Mouse (Mus musculus) limb, embryonic 12.5 days (tissue): Measurements from ENCODE around the gene Ahdc1. TPM values are rescaled to one million over a fixed set of nuclear protein-coding genes. Genes with fewer than 3 reads are reported as not detected.

Experiments
- ATAC-seq: fragments of 200-750 bp; cut with Nextera tagmentation; 2 replicates; pipeline ENCODE4 v1.8.0; 2017; ENCODE audit warnings: low read depth, moderate TSS enrichment; ENCODE audit not compliant: insufficient number of reproducible peaks, insufficient read depth, low FRiP score, low TSS enrichment
- H3K27ac ChIP-seq: fragments of 300-500 bp; sonication (generic); 2 replicates; pipeline ENCODE4 v1.5.1; 2016; ENCODE audit warnings: mild to moderate bottlenecking, moderate library complexity
- H3K27me3 ChIP-seq: fragments of 300-500 bp; sonication (generic); 2 replicates; pipeline ENCODE4 v1.6.1; 2016; ENCODE audit warnings: mild to moderate bottlenecking, moderate library complexity
- H3K36me3 ChIP-seq: fragments of 300-500 bp; sonication (generic); 2 replicates; pipeline ENCODE4 v1.6.1; 2016; ENCODE audit warnings: mild to moderate bottlenecking, moderate library complexity
- H3K4me1 ChIP-seq: fragments of 300-500 bp; sonication (generic); replicated peaks from 2 replicates; pipeline ENCODE4 v1.6.1; 2016
- H3K4me2 ChIP-seq: fragments of 300-500 bp; sonication (generic); 2 replicates; pipeline ENCODE4 v1.6.1; 2016; ENCODE audit warnings: mild to moderate bottlenecking, moderate library complexity
- H3K4me3 ChIP-seq: fragments of 300-500 bp; sonication (generic); replicated peaks from 2 replicates; pipeline ENCODE4 v1.5.1; 2016; ENCODE audit warnings: mild to moderate bottlenecking
- H3K9ac ChIP-seq: fragments of 300-500 bp; sonication (generic); replicated peaks from 2 replicates; pipeline ENCODE4 v1.6.1; 2016; ENCODE audit warnings: mild to moderate bottlenecking, moderate library complexity
- H3K9me3 ChIP-seq: fragments of 300-500 bp; sonication (generic); 2 replicates; pipeline ENCODE4 v1.6.1; 2016; ENCODE audit warnings: mild to moderate bottlenecking, moderate library complexity
- WGBS: fragments of 180-500 bp; shearing (Covaris S2); methylation state at CpG from one replicate; pipeline ENCODE4 v1.1.7; 2016; 5-methylcytosine and 5-hydroxymethylcytosine counted together
- polyA plus RNA-seq: library from polyadenylated mRNA; unstranded; fragments of >200 nt; fragmentation: Nextera tagmentation; extraction: Ambion mirVana; gene quantifications from 2 replicates; pipeline ENCODE4 v1.2.1, GENCODE M21; 2016

Gene Ahdc1
- polyA plus RNA-seq, 1 experiment from 2014 or later, result 14.5 TPM

DNA sequence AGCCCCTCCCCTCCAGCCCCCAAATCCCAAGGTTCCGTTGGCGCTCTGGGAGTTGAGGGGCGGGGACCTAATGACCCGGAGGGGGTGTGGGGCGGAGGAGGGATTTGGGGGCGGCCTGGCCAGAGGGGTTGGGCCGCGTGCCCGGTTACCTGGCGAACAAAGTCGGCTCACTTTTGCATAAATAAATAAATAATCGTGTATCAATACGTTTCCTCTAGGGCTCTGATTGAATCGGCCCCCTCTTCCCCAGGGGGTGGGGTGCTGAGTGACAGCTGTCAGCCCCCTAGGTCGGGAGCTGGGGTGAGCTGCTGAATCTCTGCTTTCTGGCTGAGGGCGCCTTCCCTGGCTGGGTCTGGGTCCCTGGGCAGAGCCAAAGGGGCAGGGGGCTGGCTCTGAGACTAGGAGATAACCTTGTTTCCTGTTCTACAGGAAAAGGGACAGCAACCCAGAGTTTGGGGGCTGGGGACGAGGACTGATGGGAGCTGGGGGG lies 1.8 kb downstream of the Ahdc1 start:
- Histone ChIP-seq H3K9ac (peak overlapping the region; percentile 98), H3K9me3 (no peaks in the 10 kb centered on the region), H3K27me3 (peaks cover 11% of the 10 kb centered on the region), H3K36me3 (peaks cover 11% of the 10 kb centered on the region; the same call in 1 of the 2 replicates), H3K4me3 (peak overlapping the region; percentile 96), H3K4me2 (peak overlapping the region; percentile 97), H3K27ac (peak overlapping the region; percentile 98), H3K4me1 (peaks cover 71% of the 10 kb centered on the region)
- WGBS, result under 1% methylated on average over 17 of the region's 17 CpGs
- no peak for ATAC-seq

DNA sequence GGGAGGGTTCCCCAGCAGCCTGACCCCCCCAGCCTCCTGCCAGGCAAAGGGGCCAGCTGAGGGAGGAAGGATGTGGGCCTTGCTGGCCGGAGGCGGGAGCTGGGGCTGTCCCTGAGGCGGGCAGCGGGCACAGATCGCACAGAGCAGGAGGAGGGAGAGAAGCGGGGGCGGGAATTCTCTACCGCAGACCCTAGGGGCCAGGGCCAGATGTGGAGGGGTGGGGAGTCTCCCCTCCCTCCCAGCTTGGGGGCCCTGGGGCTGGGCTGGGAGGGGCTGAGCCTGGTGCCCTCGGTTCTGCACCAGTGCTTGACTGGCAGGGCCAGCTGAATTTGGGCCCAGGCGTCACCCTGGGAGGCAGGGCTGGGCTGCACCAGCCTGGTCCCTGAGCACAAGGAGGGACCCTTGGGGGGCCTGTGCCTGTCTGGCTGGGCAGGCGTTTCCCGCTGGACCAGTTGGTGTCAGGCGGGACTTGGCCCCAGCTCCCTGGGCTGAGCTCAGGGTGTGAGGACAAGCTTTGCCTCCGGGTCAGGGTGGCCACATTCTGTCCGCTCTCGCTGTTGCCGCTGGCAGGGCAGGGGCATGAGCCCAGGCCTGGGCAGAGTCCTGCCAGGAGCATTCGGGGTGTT lies 2.3 kb downstream of the Ahdc1 start:
- Histone ChIP-seq H3K9ac (peak overlapping the region; percentile 98), H3K9me3 (no peaks in the 10 kb centered on the region), H3K27ac (peak overlapping the region; percentile 98), H3K36me3 (peaks cover 13% of the 10 kb centered on the region; the same call in 1 of the 2 replicates), H3K27me3 (peaks cover 11% of the 10 kb centered on the region), H3K4me1 (peaks cover 72% of the 10 kb centered on the region), H3K4me2 (peak overlapping the region; percentile 97), H3K4me3 (peak overlapping the region; percentile 96)
- ATAC-seq, result peak; percentile 30
- WGBS, result 3% methylated on average over 16 of the region's 18 CpGs

DNA sequence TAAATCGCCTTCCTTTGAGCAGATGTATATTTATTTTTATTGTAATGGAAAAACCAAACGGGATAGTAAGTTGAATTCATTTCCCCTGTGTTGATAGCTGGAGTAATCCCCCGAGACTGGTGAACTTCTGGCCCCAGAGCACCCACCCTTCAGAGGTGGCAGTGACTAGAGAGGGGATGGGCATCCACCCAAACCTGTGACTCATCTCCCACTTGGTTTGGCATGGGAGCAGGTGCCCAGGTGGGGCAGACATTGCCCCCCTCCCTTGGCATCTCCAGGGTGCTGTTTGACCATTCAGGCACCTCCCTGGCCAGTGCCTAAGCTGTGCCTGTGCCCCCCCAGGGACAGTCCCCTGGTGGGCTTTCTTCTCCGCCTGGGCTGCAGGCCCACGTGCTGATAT lies 3.0 kb downstream of the Ahdc1 start:
- Histone ChIP-seq H3K4me3 (peak overlapping the region; percentile 96), H3K27ac (peak overlapping the region; percentile 98; the same call in 1 of the 2 replicates), H3K9me3 (no peaks in the 10 kb centered on the region), H3K9ac (peak overlapping the region; percentile 98; the same call in 1 of the 2 replicates), H3K4me1 (peaks cover 77% of the 10 kb centered on the region), H3K36me3 (peaks cover 17% of the 10 kb centered on the region; the same call in 1 of the 2 replicates), H3K27me3 (peaks cover 11% of the 10 kb centered on the region), H3K4me2 (peak overlapping the region; percentile 97)
- ATAC-seq, result no peak
- 24% methylated on average over 5 of the region's 5 CpGs for WGBS

- peak overlapping the region; percentile 96 for H3K4me3 ChIP-seq
- H3K9me3 ChIP-seq, result no peaks in the 10 kb centered on the region
- H3K4me1 ChIP-seq, result peaks cover 81% of the 10 kb centered on the region
- H3K4me2 ChIP-seq, result peak overlapping the region; percentile 97
- WGBS, result 29% methylated on average over 10 of the region's 10 CpGs
- peaks cover 5% of the 10 kb centered on the region for H3K27me3 ChIP-seq
- ATAC-seq, result no peak
- H3K9ac ChIP-seq, result 0 out of 2 replicates have a peak overlapping the region, but pooled peaks have one; percentile 19
- H3K27ac ChIP-seq, result peak overlapping the region; percentile 32
- H3K36me3 ChIP-seq, result peaks cover 26% of the 10 kb centered on the region; the same call in 1 of the 2 replicates
Observed at GRCm38 (mm10) chr4:133014896-133015709, 4.0 kb downstream of the Ahdc1 start.

DNA sequence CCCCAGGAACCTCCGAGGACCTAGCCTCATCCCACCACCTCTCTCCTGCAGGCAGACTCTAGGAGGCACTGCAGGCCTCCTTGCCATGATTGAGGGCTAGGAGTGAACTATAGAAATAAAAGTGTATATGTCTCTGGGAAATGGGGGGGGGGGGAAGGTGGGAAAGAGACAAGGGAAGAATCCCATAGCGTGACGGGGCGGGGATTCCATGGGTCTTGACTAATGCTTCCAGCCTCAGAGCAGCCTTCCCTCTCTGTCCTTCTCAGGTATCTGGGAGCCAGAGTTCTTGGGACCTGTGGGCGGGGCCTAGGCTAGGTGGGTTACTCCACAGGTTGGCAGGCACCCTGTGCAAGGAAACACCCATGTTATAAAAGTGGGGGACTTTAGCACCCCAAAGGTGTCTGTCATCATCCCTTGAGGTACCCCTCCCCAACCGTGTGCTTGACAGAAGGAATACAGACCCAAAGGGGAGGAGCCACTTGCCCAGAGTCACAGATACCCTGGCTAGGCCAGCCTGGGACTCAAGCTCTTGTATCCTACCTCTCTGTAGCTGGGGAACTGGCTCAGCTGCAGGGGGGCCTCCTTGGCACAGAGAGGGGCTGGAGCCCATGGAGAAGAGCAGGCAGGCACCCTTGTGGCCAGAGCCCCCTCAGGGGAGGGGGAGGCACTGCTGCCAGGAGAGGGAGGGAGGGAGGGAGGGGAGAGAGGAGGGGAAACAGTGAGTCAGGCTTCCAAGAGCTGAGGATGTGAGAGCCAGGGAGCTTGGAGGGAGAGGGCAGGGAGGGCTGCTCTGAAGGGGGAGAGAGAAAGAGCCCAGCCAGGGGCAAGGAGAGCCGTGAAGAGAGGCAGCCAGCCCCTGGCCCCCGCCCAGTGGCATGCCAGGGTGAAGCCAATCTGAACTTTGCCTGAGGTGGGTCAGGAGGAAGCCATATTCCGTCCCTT lies 4.9 kb downstream of the Ahdc1 start:
- ATAC-seq, result no peak
- peaks cover 28% of the 10 kb centered on the region; the same call in 1 of the 2 replicates for H3K36me3 ChIP-seq
- H3K9me3 ChIP-seq, result no peaks in the 10 kb centered on the region
- no peaks in the 10 kb centered on the region for H3K27me3 ChIP-seq
- WGBS, result 39% methylated on average over 6 of the region's 9 CpGs
- H3K4me1 ChIP-seq, result peaks cover 82% of the 10 kb centered on the region
- peak overlapping the region; percentile 97 for H3K4me2 ChIP-seq
- peak overlapping the region; percentile 4; the same call in 1 of the 2 replicates for H3K4me3 ChIP-seq
- H3K27ac ChIP-seq, result peak overlapping the region; percentile 64
- peak overlapping the region; percentile 42; the same call in 1 of the 2 replicates for H3K9ac ChIP-seq

DNA sequence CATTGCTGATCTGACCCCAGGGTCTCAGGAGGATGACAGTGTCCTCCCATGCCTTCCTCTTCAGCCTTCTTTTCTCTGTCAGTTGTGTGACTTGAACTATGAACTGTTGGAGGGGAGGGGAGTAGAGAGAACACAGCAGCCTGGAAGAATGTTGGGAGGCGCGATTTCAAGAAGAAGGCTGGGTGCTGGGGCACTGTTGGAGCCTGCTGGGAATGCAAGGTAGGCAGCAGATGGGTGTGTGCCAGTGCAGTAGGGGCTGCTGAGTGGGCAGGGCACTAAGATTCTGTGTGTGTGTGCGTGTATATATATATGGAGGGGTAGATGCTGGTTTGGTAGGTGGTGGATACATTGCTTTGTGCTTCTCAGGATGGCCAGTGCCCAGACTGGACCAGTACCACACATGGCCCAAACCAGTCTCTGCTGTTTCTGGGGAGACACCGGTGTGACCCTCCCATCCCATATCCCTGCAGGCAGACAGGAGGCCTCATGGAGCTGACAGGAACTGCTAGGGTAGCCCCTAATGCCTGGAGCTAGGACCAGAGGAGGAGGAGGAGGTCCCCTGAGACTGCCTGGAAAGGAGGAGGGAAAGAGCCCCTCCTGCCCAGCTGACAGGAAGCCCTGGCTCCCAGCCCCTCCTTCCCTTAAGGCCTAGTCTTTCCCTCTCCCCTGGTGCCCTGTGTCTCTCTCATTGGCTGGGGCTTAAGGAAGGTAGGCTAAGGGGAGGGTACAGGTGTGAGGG lies 5.8 kb downstream of the Ahdc1 start:
- peak overlapping the region; percentile 35 for H3K4me2 ChIP-seq
- no peak for ATAC-seq
- H3K36me3 ChIP-seq, result peaks cover 28% of the 10 kb centered on the region; the same call in 1 of the 2 replicates
- H3K9ac ChIP-seq, result peak overlapping the region; percentile 42; the same call in 1 of the 2 replicates
- H3K4me1 ChIP-seq, result peaks cover 89% of the 10 kb centered on the region
- 0 out of 2 replicates have a peak overlapping the region, but pooled peaks have one; percentile 1 for H3K4me3 ChIP-seq
- no peaks in the 10 kb centered on the region for H3K27me3 ChIP-seq
- peak overlapping the region; percentile 64; the same call in 1 of the 2 replicates for H3K27ac ChIP-seq
- no peaks in the 10 kb centered on the region for H3K9me3 ChIP-seq
- WGBS, result 41% methylated on average over 4 of the region's 4 CpGs

- Histone ChIP-seq H3K4me3 (no peak overlapping the region), H3K27ac (peak overlapping the region; percentile 13; the same call in 1 of the 2 replicates), H3K27me3 (no peaks in the 10 kb centered on the region), H3K4me2 (peak overlapping the region; percentile 35), H3K36me3 (peaks cover 28% of the 10 kb centered on the region; the same call in 1 of the 2 replicates), H3K4me1 (peaks cover 98% of the 10 kb centered on the region), H3K9ac (peak overlapping the region; percentile 42; the same call in 1 of the 2 replicates), H3K9me3 (no peaks in the 10 kb centered on the region)
- no peak for ATAC-seq
- 49% methylated on average over 6 of the region's 6 CpGs for WGBS
Observed at GRCm38 (mm10) chr4:133017597-133018262, 6.7 kb downstream of the Ahdc1 start.

- ATAC-seq, result no peak
- no peak overlapping the region for H3K9ac ChIP-seq
Observed at GRCm38 (mm10) chr4:133018263-133018798, 7.3 kb downstream of the Ahdc1 start.

DNA sequence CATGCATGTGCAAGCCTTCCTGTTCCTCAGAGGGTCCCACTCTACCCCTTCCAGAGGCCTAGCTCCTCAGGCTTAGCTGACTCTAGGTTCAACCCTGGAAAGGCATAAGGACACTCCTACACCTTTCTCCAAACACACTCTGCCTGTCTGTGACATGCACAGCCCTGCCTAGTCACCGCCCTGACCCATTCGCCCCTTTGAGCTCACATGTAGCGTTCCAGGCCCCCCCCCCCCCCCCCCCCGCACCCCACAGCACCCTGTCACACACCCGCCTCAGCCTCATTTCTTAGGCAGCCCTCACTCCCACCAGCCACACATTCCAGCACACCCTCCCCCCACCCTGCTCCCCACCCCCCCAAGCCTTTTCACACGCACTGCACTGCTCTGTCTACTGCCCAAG lies 9.7 kb downstream of the Ahdc1 start:
- H3K4me2 ChIP-seq, result peak overlapping the region; percentile 49
- no peak for ATAC-seq
- peaks cover 98% of the 10 kb centered on the region for H3K4me1 ChIP-seq
- H3K27ac ChIP-seq, result peak overlapping the region; percentile 73
- 26% methylated on average over 5 of the region's 6 CpGs for WGBS
- peak overlapping the region; percentile 42 for H3K9ac ChIP-seq
- H3K4me3 ChIP-seq, result 0 out of 2 replicates have a peak overlapping the region, but pooled peaks have one; percentile 7
- peaks cover 36% of the 10 kb centered on the region for H3K36me3 ChIP-seq
- H3K9me3 ChIP-seq, result no peaks in the 10 kb centered on the region
- H3K27me3 ChIP-seq, result no peaks in the 10 kb centered on the region

More at GRCm38 (mm10) chr4:133018263-133018798, 7.3 kb downstream of the Ahdc1 start:
- H3K27ac ChIP-seq, result peak overlapping the region; percentile 13; the same call in 1 of the 2 replicates
- no peaks in the 10 kb centered on the region for H3K9me3 ChIP-seq
- no peaks in the 10 kb centered on the region for H3K27me3 ChIP-seq
- peaks cover 31% of the 10 kb centered on the region; the same call in 1 of the 2 replicates for H3K36me3 ChIP-seq
- H3K4me1 ChIP-seq, result peaks cover 98% of the 10 kb centered on the region
- H3K4me2 ChIP-seq, result 0 out of 2 replicates have a peak overlapping the region, but pooled peaks have one; percentile 35
- WGBS, result 80% methylated on average over 3 of the region's 3 CpGs
- no peak overlapping the region for H3K4me3 ChIP-seq
